Mouse (Mus musculus) natural killer cell, adult 2 months (primary cell): Measurements from ENCODE around the gene Extl2.

ENCODE experiments used
- DNase-seq, 2 experiments: peaks; one replicate each; pipeline ENCODE4 v3.0.0; 2022; ENCODE audit warnings: low spot score in 2 of 2

The Extl2 gene

DNA sequence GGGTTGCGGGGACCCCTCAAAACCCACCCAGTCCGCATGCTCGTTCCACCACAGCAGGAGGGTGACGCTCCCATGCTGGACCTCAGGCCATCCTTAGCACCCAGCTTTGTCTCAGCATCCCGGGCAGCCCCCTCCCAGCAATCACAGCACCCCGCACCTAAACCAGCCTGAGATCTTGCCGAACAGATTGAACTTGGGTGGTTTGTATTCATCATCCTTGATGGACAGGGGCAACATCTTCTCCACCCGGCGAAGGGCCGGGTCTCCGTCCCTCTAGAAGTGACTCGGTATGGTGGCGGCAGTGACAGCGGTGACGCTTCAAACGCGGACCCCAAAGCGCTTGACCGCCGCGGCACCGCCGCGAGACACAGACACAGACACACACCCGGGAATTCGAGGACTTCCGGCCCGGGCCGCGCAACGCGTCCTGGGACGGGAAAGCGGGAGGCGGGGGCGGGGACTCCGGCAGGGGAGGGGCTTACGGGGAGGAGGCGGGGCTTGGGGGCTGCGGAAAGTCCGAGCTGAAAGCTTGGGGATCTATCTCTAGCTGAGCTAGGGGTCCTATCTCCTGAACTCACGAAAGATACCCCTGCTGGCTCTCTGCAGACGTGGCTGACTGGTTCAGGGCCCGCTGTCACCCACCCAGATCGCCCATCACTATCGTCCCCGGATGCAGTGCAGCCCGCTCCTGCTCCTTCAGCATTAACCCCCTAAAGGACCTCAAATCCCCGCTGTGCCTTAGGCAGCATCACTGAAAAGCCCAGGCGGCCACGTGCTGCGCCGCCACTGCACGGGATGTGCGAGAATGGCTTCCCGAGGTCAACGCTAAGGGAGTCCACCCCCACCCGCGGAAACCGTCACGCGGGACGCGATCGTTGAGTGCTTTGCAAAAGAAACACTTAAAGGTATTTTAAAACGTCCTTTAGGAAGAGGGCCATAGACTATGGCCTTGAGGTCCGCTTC is at the start of gene Extl2, which contains the start of gene Slc30a7:
TSS of gene Extl2 (plus strand) at position 485 of the 963 bp plus-strand sequence.
TSS of gene Slc30a7 (minus strand) at position 429 of the 963 bp plus-strand sequence.
- DNase-seq = peak; percentile 42 to 51

DNA sequence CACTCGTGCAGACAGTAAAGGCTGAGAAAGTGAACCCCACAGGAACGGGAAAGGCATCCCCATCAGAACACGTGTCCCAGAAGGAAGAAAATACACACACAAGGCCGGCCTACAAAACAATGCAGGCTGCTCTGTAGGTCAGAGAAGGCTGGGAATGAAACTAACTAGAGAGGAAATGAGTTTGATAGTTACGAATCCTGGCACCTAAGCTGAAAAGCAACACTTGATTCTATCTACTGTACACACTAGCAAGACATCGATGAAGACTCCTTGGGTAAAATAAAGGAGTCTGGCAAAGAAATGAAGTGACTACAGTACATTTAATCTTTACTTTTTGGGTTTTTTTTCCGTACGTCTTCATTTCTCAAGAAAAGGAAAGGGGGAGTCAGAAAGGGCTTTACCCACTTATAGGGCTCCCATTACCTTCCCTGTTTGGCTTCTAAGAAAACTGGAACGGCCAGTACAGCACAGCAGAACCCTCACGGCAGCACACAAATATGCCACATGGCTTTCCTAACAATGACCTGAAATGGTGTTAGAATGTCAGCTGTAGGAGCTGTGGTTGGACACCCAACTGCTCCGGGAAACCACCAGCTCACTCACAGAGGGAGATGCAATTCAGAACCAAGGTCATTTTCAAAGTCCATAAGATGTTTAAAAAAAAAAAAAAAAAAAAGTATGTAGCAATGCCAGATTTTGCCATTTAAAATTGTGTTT is 45.8 kb upstream of the Extl2 start:
- no peak for DNase-seq

- DNase-seq = no peak
These were observed 45.2 kb upstream of the Extl2 start for GRCm38 (mm10) chr3:115962028-115962415.

- no peak for DNase-seq
These were observed 43.7 kb upstream of the Extl2 start for GRCm38 (mm10) chr3:115963597-115963996.

GRCm38 (mm10) chr3:115964071-115964470 is 43.2 kb upstream of the Extl2 start:
- DNase-seq = no peak

DNA sequence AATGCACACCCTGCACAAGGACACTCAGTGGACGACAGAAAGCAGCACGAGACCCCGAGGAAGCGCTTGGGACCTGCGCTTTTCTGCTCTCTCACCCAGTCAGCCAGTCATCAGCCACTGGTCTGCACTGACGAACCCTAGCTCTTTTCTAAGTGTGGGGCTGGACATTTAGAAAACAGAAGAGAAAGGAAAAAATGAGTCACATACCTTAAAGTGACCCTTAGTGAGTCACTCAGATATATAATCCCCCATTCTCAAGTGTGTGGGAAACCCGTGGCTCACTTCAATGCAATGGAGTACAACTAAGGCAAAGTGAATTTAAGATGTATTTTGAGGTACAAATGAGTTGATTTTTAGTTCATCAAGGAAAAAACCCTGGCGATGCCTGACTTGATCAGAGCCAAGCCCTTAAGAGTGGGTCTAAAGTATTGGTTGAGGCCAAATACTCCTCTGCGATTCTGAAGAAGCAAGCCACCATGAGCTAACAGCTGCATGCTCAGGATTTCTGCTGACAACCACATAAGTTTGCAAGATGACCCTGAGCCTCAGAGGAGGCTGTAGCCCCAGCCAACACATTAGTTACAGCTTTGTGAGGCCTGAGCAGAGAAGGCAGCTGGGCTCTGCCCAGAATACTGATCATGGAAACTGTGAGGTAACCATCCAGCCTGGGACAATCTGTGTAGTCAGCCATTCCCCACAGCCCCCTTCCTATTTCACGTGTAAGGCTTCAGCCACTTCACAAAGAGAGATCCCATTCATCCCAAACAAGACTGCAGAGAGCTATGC is 38.3 kb upstream of the Extl2 start:
- DNase-seq = no peak

- DNase-seq = no peak
These were observed 36.0 kb upstream of the Extl2 start for GRCm38 (mm10) chr3:115971045-115971785.

- no peak for DNase-seq
These were observed 35.2 kb upstream of the Extl2 start for GRCm38 (mm10) chr3:115971891-115972646.

GRCm38 (mm10) chr3:115974228-115974627 is 33.0 kb upstream of the Extl2 start:
- DNase-seq = peak; percentile 7 to 40

GRCm38 (mm10) chr3:115974995-115975394 is 32.3 kb upstream of the Extl2 start:
- no peak for DNase-seq

GRCm38 (mm10) chr3:115979000-115979399 is 28.3 kb upstream of the Extl2 start:
- no peak for DNase-seq

GRCm38 (mm10) chr3:115983217-115983616 is 24.0 kb upstream of the Extl2 start:
- DNase-seq = no peak

GRCm38 (mm10) chr3:115984653-115985052 is 22.6 kb upstream of the Extl2 start:
- no peak for DNase-seq

DNA sequence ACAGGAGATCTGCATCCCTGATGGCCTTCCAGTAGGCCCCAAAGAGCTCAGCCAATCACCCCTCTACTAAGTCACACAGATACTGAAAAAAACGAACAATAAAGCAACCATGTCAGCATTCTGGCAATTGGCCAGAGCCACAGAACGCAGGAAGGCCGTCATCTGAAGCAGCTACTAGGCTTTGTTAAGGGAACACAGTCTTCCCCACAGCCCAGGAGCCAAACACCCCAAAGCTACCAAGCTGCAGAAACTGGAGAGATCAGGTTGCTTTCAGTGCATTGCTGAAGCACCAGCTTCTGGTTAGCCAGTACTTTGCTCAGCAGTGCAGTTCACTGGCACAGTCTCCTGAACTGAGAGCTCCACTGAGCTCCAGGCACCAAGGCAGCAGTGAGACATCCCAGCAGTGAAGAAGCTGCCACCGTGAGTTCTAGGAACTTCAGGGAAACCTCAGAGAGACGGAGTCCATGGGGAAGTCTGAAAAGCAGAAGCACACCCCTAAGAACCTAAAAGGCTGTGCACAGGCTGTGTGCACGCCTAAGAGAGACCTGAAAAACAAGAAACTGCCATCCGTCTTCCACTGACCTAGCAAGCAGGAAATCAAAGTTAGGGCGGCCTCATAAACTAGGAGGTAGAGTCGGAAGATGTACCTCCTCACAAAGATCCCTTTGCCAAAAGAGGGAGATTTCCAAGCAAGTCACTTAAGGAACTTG is 21.9 kb upstream of the Extl2 start:
- no peak for DNase-seq

GRCm38 (mm10) chr3:115992103-115992502 is 15.2 kb upstream of the Extl2 start:
- no peak for DNase-seq

DNA sequence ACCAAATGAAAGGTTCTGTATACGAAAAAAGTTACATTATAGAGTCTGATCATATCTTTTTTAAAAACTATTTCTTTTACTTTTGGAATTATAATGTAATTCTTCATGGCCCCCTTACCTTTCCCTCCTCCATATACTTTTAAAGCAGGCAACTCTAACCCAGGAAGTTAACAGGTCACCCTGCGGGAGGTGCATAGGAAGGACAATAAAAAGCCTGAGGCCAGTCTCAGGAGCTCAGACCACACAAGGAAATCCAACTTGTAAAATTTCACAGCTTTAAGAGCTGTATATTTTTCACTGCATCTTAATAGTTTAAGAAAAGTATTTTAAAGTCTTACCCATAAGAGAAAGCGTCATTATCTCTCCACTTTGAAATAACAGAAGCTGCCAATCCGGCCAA is 14.7 kb upstream of the Extl2 start:
- no peak for DNase-seq

DNA sequence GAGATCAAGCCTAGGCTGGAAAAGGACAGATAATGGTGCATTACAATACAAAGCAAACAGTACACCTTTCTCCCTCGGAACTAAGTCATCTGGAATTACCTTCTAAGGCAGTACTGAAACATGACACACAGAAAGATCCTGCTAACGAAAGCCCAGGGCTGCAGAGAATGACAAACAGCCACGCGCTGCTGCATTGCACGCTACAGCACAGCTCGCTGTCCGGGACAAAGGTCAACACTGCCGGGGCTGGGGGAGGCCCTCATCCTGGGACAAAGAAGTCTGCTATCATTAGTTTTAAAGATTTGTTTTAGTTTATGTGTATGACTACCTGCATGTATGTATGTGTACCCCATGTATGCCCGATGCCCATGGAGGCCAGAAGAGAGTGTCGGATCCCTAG is 14.2 kb upstream of the Extl2 start:
- DNase-seq = no peak

DNA sequence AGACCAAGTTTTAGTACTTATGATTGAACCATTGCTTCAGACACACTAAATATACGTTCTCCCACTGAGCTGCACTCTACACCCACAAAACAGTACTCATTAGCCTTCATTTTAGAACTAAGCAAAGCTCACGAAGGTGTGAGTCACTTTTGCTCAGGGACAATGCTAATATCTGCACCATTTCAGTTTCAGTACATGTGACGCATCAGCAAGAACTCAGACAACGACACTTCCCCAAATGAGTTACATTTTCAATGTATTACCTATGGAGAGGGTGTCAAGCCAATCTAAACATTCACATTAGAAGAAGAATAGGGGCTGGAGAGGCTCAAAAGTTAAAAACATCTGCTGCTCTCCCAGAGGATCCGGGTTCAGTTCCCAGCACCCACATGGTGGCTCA is 10.3 kb upstream of the Extl2 start:
- DNase-seq = peak in 1 of 2 experiments; percentile 7

DNA sequence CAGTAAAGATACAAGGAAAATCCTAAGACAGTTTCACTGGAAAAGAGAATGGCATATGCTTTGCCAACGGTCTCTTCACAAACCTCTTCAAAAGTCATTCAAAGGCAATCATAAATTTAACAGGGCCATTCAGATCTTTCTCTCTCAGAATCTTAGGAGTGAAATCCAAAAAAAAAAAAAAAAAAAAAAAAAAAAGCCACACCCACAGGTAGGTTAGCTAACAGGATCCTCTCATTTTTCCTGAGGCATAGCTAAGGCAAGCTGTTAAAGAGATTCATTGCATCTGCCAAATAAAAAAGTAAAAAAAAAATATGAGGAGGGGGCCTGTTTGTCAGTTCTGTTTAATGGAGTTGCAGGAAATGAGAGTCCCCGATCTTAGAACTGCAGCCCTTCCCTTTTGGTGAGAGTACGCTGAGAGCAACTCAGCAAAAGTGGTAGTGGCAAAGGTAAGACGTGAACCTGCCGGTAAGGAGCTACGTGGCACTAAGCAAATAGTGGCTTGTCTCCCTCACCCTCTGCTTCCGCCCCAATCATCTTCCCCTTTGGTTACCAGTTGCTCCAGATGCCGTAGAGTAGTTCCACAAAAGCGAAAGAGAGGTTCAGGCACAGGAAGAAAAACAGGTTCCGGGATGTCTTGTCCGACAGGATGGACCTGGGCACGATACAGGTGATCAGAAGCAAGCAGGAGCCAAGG is 831 bp upstream of the Extl2 start:
- peak; percentile 38 to 44 for DNase-seq
